Mouse (Mus musculus): ENCODE results near the gene Nek10. TPM values are rescaled to one million over a fixed set of nuclear protein-coding genes. Genes with fewer than 3 reads are reported as not detected.
"Not testable (repeated sequence)": the region's sequence is repeated elsewhere in the genome, so short reads cannot be mapped to it uniquely, and the experiment has no call there.

Nek10 gene
- polyA plus RNA-seq (2012) = 0.01 TPM in 1 of 2 replicates, not detected in the other

DNA sequence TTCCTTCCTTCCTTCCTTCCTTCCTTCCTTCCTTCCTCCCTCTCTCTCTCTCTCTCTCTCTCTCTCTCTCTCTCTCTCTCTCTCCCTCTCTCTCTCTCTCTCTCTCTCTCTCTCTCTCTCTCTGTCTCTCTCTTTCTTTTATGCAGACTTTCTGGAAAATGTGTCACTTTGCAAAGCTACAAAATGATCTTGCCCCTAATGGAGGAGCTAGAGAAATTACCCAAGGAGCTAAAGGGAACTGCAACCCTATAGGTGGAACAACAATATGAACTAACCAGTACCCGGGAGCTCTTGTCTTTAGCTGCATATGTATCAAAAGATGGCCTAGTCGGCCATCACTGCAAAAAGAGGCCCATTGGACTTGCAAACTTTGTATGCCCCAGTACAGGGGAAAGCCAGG is at the start of gene Nek10:
Gene Nek10 (plus strand): TSS at position 301 of the 400 bp plus-strand sequence.
- H3K9me3 ChIP-seq (ENCODE audit: control insufficient read depth, low read length); H3K4me3 ChIP-seq (replicated peaks); H3K4me1 ChIP-seq (ENCODE audit: control insufficient read depth); H3K27me3 ChIP-seq (ENCODE audit: control insufficient read depth); H3K36me3 ChIP-seq (ENCODE audit: control insufficient read depth): not testable (repeated sequence)

DNA sequence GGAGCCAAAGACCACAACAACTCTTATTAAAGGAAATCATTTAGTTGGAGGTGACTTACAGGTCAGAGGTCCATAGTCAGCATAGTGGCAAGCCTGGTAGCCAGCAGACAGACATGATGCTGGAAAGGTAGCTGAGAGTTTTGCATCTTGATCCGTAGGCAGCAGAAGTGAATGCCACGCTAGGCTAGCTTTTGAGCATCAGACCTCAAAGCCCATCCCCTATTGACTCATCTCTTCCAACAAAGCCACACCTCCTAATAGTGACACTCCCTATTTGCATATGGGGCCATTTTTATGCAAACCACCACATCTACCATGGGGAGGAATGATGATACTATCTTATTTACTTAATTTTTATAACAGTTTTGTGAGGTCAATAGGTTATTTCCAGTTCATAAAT is 22.0 kb upstream of the Nek10 start:
- no peak overlapping the region for H3K4me3 ChIP-seq (replicated peaks)
- no peaks in the 10 kb centered on the region for H3K27me3 ChIP-seq (ENCODE audit: control insufficient read depth)
- no peaks in the 10 kb centered on the region for H3K4me1 ChIP-seq (ENCODE audit: control insufficient read depth)
- no peak for TF ChIP-seq GATA1 (IDR thresholded peaks at IDR 0.05; ENCODE audit: low read length)
- TF ChIP-seq TAL1 (IDR thresholded peaks at IDR 0.05; ENCODE audit: low read length) = no peak
- peaks cover 3% of the 10 kb centered on the region for H3K36me3 ChIP-seq (ENCODE audit: control insufficient read depth)
- no peaks in the 10 kb centered on the region for H3K9me3 ChIP-seq (ENCODE audit: control insufficient read depth, low read length)

DNA sequence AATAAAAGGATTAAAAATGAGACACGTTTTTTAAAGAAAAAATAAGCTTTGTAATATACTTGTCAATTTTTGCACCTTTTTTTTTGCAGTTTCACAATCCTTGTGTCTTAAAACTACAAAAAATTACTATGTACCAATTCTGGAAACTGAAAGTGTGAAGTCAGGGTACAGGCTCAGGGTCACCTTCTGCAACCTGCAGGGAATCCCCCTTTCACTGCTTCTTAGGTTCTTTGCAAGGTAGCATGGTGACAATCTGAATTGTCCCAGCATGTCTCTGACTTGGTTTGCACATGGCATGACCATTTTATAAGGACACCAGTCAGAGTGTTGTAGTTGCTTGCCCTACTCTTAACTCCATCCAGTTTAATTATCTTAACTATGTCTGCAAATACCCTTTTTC is 19.0 kb upstream of the Nek10 start:
- Histone ChIP-seq H3K36me3 (ENCODE audit: control insufficient read depth) (peaks cover 10% of the 10 kb centered on the region), H3K27me3 (ENCODE audit: control insufficient read depth) (no peaks in the 10 kb centered on the region), H3K4me1 (ENCODE audit: control insufficient read depth) (no peaks in the 10 kb centered on the region), H3K4me3 (replicated peaks) (no peak overlapping the region), H3K9me3 (ENCODE audit: control insufficient read depth, low read length) (no peaks in the 10 kb centered on the region)
- TF ChIP-seq GATA1 (IDR thresholded peaks at IDR 0.05; ENCODE audit: low read length) (no peak), TAL1 (IDR thresholded peaks at IDR 0.05; ENCODE audit: low read length) (no peak)

DNA sequence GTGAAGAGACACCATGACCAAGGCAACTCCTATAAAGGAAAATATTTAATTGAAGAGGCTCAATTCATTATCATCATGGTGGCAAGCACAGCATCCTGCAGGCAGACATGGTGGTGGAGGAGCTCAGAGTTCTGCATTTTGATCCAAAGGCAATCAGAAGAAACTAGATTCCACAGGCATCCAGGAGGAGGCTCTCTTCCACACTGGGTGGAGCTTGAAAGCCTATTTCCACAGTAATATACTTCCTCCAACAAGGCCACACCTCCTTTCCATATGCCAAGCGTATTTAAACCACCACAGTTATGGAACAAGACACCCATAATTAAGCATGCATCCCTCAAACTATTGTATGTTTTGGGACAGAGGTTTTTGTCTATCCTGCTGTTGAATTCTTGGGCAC is 16.2 kb upstream of the Nek10 start:
- H3K36me3 ChIP-seq (ENCODE audit: control insufficient read depth) = peaks cover 10% of the 10 kb centered on the region
- no peak for TF ChIP-seq TAL1 (IDR thresholded peaks at IDR 0.05; ENCODE audit: low read length)
- no peak for TF ChIP-seq GATA1 (IDR thresholded peaks at IDR 0.05; ENCODE audit: low read length)
- H3K4me3 ChIP-seq (replicated peaks) = no peak overlapping the region
- no peaks in the 10 kb centered on the region for H3K9me3 ChIP-seq (ENCODE audit: control insufficient read depth, low read length)
- H3K27me3 ChIP-seq (ENCODE audit: control insufficient read depth) = no peaks in the 10 kb centered on the region
- H3K4me1 ChIP-seq (ENCODE audit: control insufficient read depth) = no peaks in the 10 kb centered on the region

DNA sequence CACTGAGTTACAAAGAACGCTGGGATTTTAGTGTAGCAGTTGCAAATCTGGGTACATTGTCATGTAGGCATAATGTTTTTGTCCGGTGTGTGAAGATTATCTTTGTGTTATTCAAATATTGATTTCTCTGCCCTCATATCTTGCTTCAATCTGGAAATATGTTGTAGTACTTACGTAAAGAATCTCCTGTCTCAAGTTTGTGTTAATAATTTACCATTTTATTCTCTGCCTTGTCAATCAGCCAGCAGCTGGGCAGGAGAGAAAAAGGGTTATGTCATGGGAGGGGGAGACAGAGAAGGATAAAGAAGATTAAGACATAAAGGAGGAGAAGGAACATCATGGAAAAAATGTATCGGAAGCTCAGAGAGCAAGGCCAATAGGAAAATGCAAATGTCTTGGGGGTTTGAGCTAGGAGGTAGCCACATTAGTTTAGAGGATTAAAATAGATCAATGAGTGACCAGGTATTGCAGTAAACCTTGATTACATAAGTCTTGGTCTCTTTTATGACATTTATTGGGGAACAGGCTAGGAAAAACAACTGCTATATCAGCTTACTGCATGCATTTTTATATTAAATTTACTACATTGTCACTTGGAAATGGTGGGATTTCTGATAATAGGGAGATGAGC is 13.3 kb upstream of the Nek10 start:
- no peak overlapping the region for H3K4me3 ChIP-seq (replicated peaks)
- no peaks in the 10 kb centered on the region for H3K9me3 ChIP-seq (ENCODE audit: control insufficient read depth, low read length)
- TF ChIP-seq TAL1 (IDR thresholded peaks at IDR 0.05; ENCODE audit: low read length) = no peak
- TF ChIP-seq GATA1 (IDR thresholded peaks at IDR 0.05; ENCODE audit: low read length) = no peak
- H3K36me3 ChIP-seq (ENCODE audit: control insufficient read depth) = peaks cover 10% of the 10 kb centered on the region
- no peaks in the 10 kb centered on the region for H3K27me3 ChIP-seq (ENCODE audit: control insufficient read depth)
- no peaks in the 10 kb centered on the region for H3K4me1 ChIP-seq (ENCODE audit: control insufficient read depth)

DNA sequence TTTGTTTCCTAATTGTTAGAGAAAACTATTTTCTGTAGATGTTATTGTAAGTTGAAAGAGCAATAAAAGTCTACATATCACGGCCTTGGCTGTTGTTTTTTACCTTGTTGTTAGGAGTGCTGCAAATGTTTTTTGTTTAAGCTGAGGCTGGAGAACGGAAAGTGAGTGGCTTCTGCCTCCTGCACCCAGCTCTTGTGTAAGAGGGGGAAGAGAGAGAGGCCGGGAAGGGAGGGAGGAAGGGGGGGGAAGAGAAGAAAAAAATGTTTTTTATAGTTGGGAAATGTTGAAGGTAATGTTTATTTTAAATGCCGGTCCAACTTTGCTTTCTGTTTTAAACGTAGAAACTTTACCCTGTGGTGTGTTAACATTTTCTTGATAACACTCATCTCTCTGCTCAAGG is 3.4 kb upstream of the Nek10 start:
- Histone ChIP-seq H3K36me3 (ENCODE audit: control insufficient read depth) (no peaks in the 10 kb centered on the region), H3K27me3 (ENCODE audit: control insufficient read depth) (no peaks in the 10 kb centered on the region), H3K4me1 (ENCODE audit: control insufficient read depth) (no peaks in the 10 kb centered on the region), H3K4me3 (replicated peaks) (no peak overlapping the region), H3K9me3 (ENCODE audit: control insufficient read depth, low read length) (no peaks in the 10 kb centered on the region)
- TF ChIP-seq GATA1 (IDR thresholded peaks at IDR 0.05; ENCODE audit: low read length) = no peak
- TF ChIP-seq TAL1 (IDR thresholded peaks at IDR 0.05; ENCODE audit: low read length) = no peak

DNA sequence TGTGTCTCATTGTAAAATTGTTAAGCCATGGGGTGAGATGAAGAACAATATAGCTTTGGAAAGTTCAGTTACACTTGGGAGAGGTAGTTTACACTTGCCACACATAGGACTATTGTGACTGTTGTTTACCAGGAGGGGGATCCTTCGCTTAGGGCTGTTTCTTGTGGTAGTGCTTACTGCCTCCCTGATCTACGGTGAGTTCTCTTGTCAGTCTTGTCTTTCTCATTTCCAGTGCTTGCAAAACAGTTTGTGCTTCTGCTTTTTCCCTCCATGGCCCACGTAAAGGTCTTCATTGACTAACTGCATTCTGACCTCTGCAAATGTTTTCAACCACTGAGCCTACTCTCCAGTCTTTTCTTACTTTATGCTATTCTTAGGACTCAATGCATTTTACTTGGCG is 2.9 kb upstream of the Nek10 start:
- H3K9me3 ChIP-seq (ENCODE audit: control insufficient read depth, low read length) = no peaks in the 10 kb centered on the region
- no peaks in the 10 kb centered on the region for H3K4me1 ChIP-seq (ENCODE audit: control insufficient read depth)
- H3K36me3 ChIP-seq (ENCODE audit: control insufficient read depth) = no peaks in the 10 kb centered on the region
- TF ChIP-seq TAL1 (IDR thresholded peaks at IDR 0.05; ENCODE audit: low read length) = no peak
- no peak overlapping the region for H3K4me3 ChIP-seq (replicated peaks)
- H3K27me3 ChIP-seq (ENCODE audit: control insufficient read depth) = no peaks in the 10 kb centered on the region

DNA sequence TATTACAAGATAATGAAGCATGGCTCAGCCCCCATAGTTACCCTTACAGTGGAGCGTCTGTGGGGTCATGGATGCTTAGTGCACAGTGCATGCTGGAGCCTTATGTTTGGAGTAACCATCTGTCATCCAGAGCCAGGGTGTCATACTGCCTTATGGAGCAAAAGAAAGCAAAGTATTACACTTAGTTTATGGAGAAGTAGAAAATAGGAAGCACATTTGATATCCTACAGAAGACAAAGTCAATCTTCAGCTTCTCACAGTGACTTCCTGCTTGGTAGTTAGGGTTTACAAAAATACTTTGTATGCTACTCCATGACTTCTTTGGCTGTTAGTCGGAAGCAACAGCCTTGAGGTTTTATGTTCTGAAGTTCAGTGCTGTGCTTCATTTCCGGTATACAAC is 2.4 kb upstream of the Nek10 start:
- no peaks in the 10 kb centered on the region for H3K9me3 ChIP-seq (ENCODE audit: control insufficient read depth, low read length)
- no peaks in the 10 kb centered on the region for H3K4me1 ChIP-seq (ENCODE audit: control insufficient read depth)
- TF ChIP-seq TAL1 (IDR thresholded peaks at IDR 0.05; ENCODE audit: low read length) (no peak), GATA1 (IDR thresholded peaks at IDR 0.05; ENCODE audit: low read length) (no peak)
- H3K27me3 ChIP-seq (ENCODE audit: control insufficient read depth) = no peaks in the 10 kb centered on the region
- H3K4me3 ChIP-seq (replicated peaks) = no peak overlapping the region
- no peaks in the 10 kb centered on the region for H3K36me3 ChIP-seq (ENCODE audit: control insufficient read depth)

DNA sequence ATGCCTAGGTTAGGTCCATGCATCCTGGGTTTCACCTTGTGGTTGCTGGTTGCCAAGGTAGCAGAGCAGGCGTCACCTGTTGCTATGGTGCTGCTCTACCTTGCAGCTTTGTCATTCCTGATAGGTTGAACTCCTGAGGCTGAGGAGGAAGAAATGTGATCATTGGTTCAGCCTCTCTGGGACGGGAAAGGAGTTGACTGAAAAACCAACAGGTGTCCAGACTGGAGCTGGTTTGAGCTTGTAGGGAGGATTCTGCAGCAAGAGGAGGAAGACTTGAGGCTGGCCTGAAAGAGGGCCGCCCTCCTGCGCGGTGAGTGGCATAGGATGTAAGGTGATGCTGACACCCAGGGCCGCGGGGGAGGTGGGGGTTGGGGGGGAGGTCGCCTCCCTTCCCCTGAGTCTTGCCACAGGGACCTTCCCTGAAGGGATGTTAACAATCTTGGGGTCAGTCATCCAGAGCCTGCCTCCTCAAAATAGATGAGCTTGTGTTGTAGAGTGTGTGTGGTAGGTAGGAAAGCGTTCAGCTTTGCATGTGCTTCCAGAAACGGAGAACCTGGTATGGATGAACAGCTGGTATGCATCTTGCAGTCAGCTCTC is 804 bp downstream of the Nek10 start:
- Histone ChIP-seq H3K36me3 (ENCODE audit: control insufficient read depth) (no peaks in the 10 kb centered on the region), H3K9me3 (ENCODE audit: control insufficient read depth, low read length) (no peaks in the 10 kb centered on the region), H3K4me3 (replicated peaks) (no peak overlapping the region), H3K27me3 (ENCODE audit: control insufficient read depth) (no peaks in the 10 kb centered on the region), H3K4me1 (ENCODE audit: control insufficient read depth) (no peaks in the 10 kb centered on the region)
- TF ChIP-seq TAL1 (IDR thresholded peaks at IDR 0.05; ENCODE audit: low read length) (no peak), GATA1 (IDR thresholded peaks at IDR 0.05; ENCODE audit: low read length) (no peak)
